Mouse (Mus musculus) heart, postnatal 0 days (tissue): ENCODE data around the gene Gm5767. TPM values are rescaled to one million over a fixed set of nuclear protein-coding genes. Genes with fewer than 3 reads are reported as not detected.

Source experiments
- ATAC-seq: fragments of 200-750 bp; cut with Nextera tagmentation; 2 replicates; pipeline ENCODE4 v1.8.0; 2017; ENCODE audit warnings: low read depth, moderate number of reproducible peaks, moderate library complexity; ENCODE audit not compliant: insufficient read depth
- DNase-seq: peaks from one replicate; pipeline ENCODE4 v3.0.0-alpha.2; 2016; ENCODE audit warnings: low spot score
- H3K27ac ChIP-seq: fragments of 300-500 bp; sonication (generic); 2 replicates; pipeline ENCODE4 v1.5.1; 2014; ENCODE audit warnings: low read depth, mild to moderate bottlenecking
- H3K27me3 ChIP-seq: fragments of 300-500 bp; sonication (generic); 2 replicates; pipeline ENCODE4 v1.6.1; 2014; ENCODE audit warnings: low read length, mixed read lengths; ENCODE audit not compliant: control insufficient read depth, insufficient read depth
- H3K36me3 ChIP-seq: fragments of 300-500 bp; sonication (generic); replicated peaks from 2 replicates; pipeline ENCODE4 v1.6.1; 2014; ENCODE audit warnings: low read length, mixed read lengths; ENCODE audit not compliant: control insufficient read depth, insufficient read depth
- H3K4me1 ChIP-seq: fragments of 300-500 bp; sonication (generic); 2 replicates; pipeline ENCODE4 v1.6.1; 2014; ENCODE audit warnings: antibody characterized with exemption; ENCODE audit not compliant: control insufficient read depth, insufficient read depth
- H3K4me2 ChIP-seq: fragments of 300-500 bp; sonication (generic); 2 replicates; pipeline ENCODE4 v1.6.1; 2014; ENCODE audit warnings: low read depth, mild to moderate bottlenecking, low read length, moderate library complexity
- H3K4me3 ChIP-seq: fragments of 300-500 bp; sonication (generic); 2 replicates; pipeline ENCODE4 v1.5.1; 2014; ENCODE audit warnings: low read depth, low read length
- H3K9ac ChIP-seq: fragments of 300-500 bp; sonication (generic); replicated peaks from 2 replicates; pipeline ENCODE4 v1.6.1; 2014; ENCODE audit warnings: low read depth, low read length, mixed read lengths
- H3K9me3 ChIP-seq: fragments of 300-500 bp; sonication (generic); replicated peaks from 2 replicates; pipeline ENCODE4 v1.6.1; 2016; ENCODE audit warnings: low read length; ENCODE audit not compliant: control insufficient read depth
- CTCF ChIP-seq: IDR thresholded peaks from 2 replicates; pipeline ENCODE4 v1.5.1; 2016; ENCODE audit warnings: antibody characterized with exemption, control low read depth, low read depth
- EP300 ChIP-seq: IDR thresholded peaks from 2 replicates; pipeline ENCODE4 v1.6.1; 2016; ENCODE audit warnings: antibody characterized with exemption, low read depth
- WGBS: fragments of 180-500 bp; shearing (Covaris S2); extraction: QIAGEN DNeasy Blood & Tissue Kit; methylation state at CpG from one replicate; pipeline ENCODE4 v1.1.7; 2014; 5-methylcytosine and 5-hydroxymethylcytosine counted together
- polyA plus RNA-seq: library from polyadenylated mRNA; unstranded; fragments of >200 nt; fragmentation: Nextera tagmentation; extraction: Ambion mirVana; gene quantifications from 2 replicates; pipeline ENCODE4 v1.2.1, GENCODE M21; 2015
- total RNA-seq: library from RNA; depleted of rRNA; stranded (reverse); fragments of >200 nt; gene quantifications from 2 replicates; pipeline ENCODE4 v1.2.3, GENCODE M21; 2014; ENCODE audit warnings: low replicate concordance

Gm5767 gene
- total and polyA plus RNA-seq, 2 experiments from 2014 or later: not detected

GRCm38 (mm10) chr16:8674165-8674564, 6.4 kb upstream of the Gm5767 start:
- H3K4me3 ChIP-seq: no peak overlapping the region
- H3K4me2 ChIP-seq: peak overlapping the region; percentile 13; the same call in 1 of the 2 replicates
- peaks cover 18% of the 10 kb centered on the region for H3K4me1 ChIP-seq
- WGBS: 5% methylated on average over 8 of the region's 8 CpGs
- no peaks in the 10 kb centered on the region for H3K9me3 ChIP-seq
- H3K36me3 ChIP-seq: no peaks in the 10 kb centered on the region
- ATAC-seq (no peak), DNase-seq (no peak)
- no peak overlapping the region for H3K27ac ChIP-seq
- H3K9ac ChIP-seq: no peak overlapping the region
- no peaks in the 10 kb centered on the region for H3K27me3 ChIP-seq
- peak; percentile 83 for TF ChIP-seq CTCF
- TF ChIP-seq EP300: no peak

GRCm38 (mm10) chr16:8675559-8675958, 5.0 kb upstream of the Gm5767 start:
- 77% methylated on average over 8 of the region's 8 CpGs for WGBS
- no peak overlapping the region for H3K27ac ChIP-seq
- no peak for ATAC-seq
- H3K9ac ChIP-seq: no peak overlapping the region
- H3K4me2 ChIP-seq: no peak overlapping the region
- DNase-seq: no peak
- TF ChIP-seq EP300 (no peak), CTCF (no peak)
- no peaks in the 10 kb centered on the region for H3K27me3 ChIP-seq
- peaks cover 6% of the 10 kb centered on the region; the same call in 1 of the 2 replicates for H3K4me1 ChIP-seq
- no peak overlapping the region for H3K4me3 ChIP-seq
- no peaks in the 10 kb centered on the region for H3K36me3 ChIP-seq
- H3K9me3 ChIP-seq: no peaks in the 10 kb centered on the region

- no peak for DNase-seq
- ATAC-seq: no peak
- H3K4me2 ChIP-seq: no peak overlapping the region
- no peaks in the 10 kb centered on the region for H3K27me3 ChIP-seq
- no peak overlapping the region for H3K4me3 ChIP-seq
- H3K9me3 ChIP-seq: no peaks in the 10 kb centered on the region
- H3K4me1 ChIP-seq: peaks cover under 1% of the 10 kb centered on the region; the same call in 1 of the 2 replicates
- H3K36me3 ChIP-seq: no peaks in the 10 kb centered on the region
- TF ChIP-seq CTCF (no peak), EP300 (no peak)
- no peak overlapping the region for H3K9ac ChIP-seq
- H3K27ac ChIP-seq: no peak overlapping the region
- WGBS: 70% methylated on average over 2 of the region's 2 CpGs
Measured at GRCm38 (mm10) chr16:8676228-8676627, 4.3 kb upstream of the Gm5767 start.

- no peak overlapping the region for H3K4me3 ChIP-seq
- no peak for ATAC-seq
- no peaks in the 10 kb centered on the region for H3K27me3 ChIP-seq
- DNase-seq: peak; percentile 66
- H3K4me2 ChIP-seq: no peak overlapping the region
- TF ChIP-seq CTCF (peak; percentile 84), EP300 (no peak)
- WGBS: 50% methylated on average over 4 of the region's 4 CpGs
- H3K9ac ChIP-seq: no peak overlapping the region
- no peaks in the 10 kb centered on the region for H3K36me3 ChIP-seq
- no peaks in the 10 kb centered on the region for H3K4me1 ChIP-seq
- H3K9me3 ChIP-seq: no peaks in the 10 kb centered on the region
- no peak overlapping the region for H3K27ac ChIP-seq
Measured at GRCm38 (mm10) chr16:8676800-8677199, 3.8 kb upstream of the Gm5767 start.

- Histone ChIP-seq H3K36me3 (no peaks in the 10 kb centered on the region), H3K4me1 (no peaks in the 10 kb centered on the region), H3K9ac (no peak overlapping the region), H3K27me3 (no peaks in the 10 kb centered on the region), H3K4me2 (no peak overlapping the region), H3K27ac (no peak overlapping the region), H3K4me3 (no peak overlapping the region), H3K9me3 (no peaks in the 10 kb centered on the region)
- DNase-seq: no peak
- no peak for ATAC-seq
- WGBS: 39% methylated on average over 5 of the region's 5 CpGs
- TF ChIP-seq CTCF: no peak
- no peak for TF ChIP-seq EP300
Measured at GRCm38 (mm10) chr16:8678035-8678434, 2.5 kb upstream of the Gm5767 start.

GRCm38 (mm10) chr16:8678676-8679075, 1.9 kb upstream of the Gm5767 start:
- WGBS: 80% methylated on average over 4 of the region's 4 CpGs
- Histone ChIP-seq H3K27ac (no peak overlapping the region), H3K4me3 (no peak overlapping the region), H3K4me1 (no peaks in the 10 kb centered on the region), H3K4me2 (no peak overlapping the region), H3K9me3 (no peaks in the 10 kb centered on the region), H3K9ac (no peak overlapping the region), H3K27me3 (no peaks in the 10 kb centered on the region), H3K36me3 (no peaks in the 10 kb centered on the region)
- no peak for TF ChIP-seq EP300
- no peak for TF ChIP-seq CTCF
- ATAC-seq (no peak), DNase-seq (no peak)
